Mouse (Mus musculus): ENCODE measurements at regions not wholly inside any gene's neighbourhood (a gene's known extent, or its start where the extent isn't known, plus 50 kb on each side); places are given as distances from the start of the nearest gene placed in this dataset.
A peak's percentile ranks its signal among the peaks of the same experiment; 100 is the strongest.

GRCm38 (mm10) chr3:151670628-151671027, 79.1 kb downstream of the Ifi44 start:
- H3K4me1 ChIP-seq (ENCODE audit: insufficient read depth, low read length): no peaks in the 10 kb centered on the region
- H3K9ac ChIP-seq (replicated peaks; ENCODE audit: low read length): no peak overlapping the region
- H3K9me3 ChIP-seq (ENCODE audit: low read length): no peaks in the 10 kb centered on the region
- 93% methylated on average over 4 of the region's 4 CpGs for WGBS
- no peak for TF ChIP-seq CTCF (IDR thresholded peaks at IDR 0.05; ENCODE audit: low read depth)
- ATAC-seq (no peak), DNase-seq (ENCODE audit: low spot score) (no peak)
- no peak overlapping the region for H3K4me2 ChIP-seq (ENCODE audit: low read depth, low read length)
- no peaks in the 10 kb centered on the region for H3K36me3 ChIP-seq (ENCODE audit: insufficient read depth, low read length)
- H3K4me3 ChIP-seq (ENCODE audit: low read length): no peak overlapping the region
- no peaks in the 10 kb centered on the region for H3K27me3 ChIP-seq (ENCODE audit: insufficient read depth, low read length)
- no peak overlapping the region for H3K27ac ChIP-seq

GRCm38 (mm10) chr3:151653298-151653697, 96.5 kb downstream of the Ifi44 start:
- no peak overlapping the region for H3K4me3 ChIP-seq (ENCODE audit: low read length)
- no peaks in the 10 kb centered on the region for H3K36me3 ChIP-seq (ENCODE audit: insufficient read depth, low read length)
- H3K27me3 ChIP-seq (ENCODE audit: insufficient read depth, low read length): no peaks in the 10 kb centered on the region
- H3K9me3 ChIP-seq (ENCODE audit: low read length): no peaks in the 10 kb centered on the region
- no peaks in the 10 kb centered on the region for H3K4me1 ChIP-seq (ENCODE audit: insufficient read depth, low read length)
- H3K9ac ChIP-seq (replicated peaks; ENCODE audit: low read length): no peak overlapping the region
- TF ChIP-seq CTCF (IDR thresholded peaks at IDR 0.05; ENCODE audit: low read depth): no peak
- no peak for DNase-seq (ENCODE audit: low spot score)
- no peak overlapping the region for H3K4me2 ChIP-seq (ENCODE audit: low read depth, low read length)
- H3K27ac ChIP-seq: no peak overlapping the region
- 65% methylated on average over 5 of the region's 5 CpGs for WGBS
- ATAC-seq: no peak

GRCm38 (mm10) chr3:151651524-151651923, 98.2 kb downstream of the Ifi44 start:
- H3K27me3 ChIP-seq (ENCODE audit: insufficient read depth, low read length): no peaks in the 10 kb centered on the region
- 92% methylated on average over 7 of the region's 7 CpGs for WGBS
- H3K4me1 ChIP-seq (ENCODE audit: insufficient read depth, low read length): no peaks in the 10 kb centered on the region
- H3K9me3 ChIP-seq (ENCODE audit: low read length): no peaks in the 10 kb centered on the region
- H3K9ac ChIP-seq (replicated peaks; ENCODE audit: low read length): no peak overlapping the region
- H3K27ac ChIP-seq: no peak overlapping the region
- H3K4me2 ChIP-seq (ENCODE audit: low read depth, low read length): no peak overlapping the region
- H3K36me3 ChIP-seq (ENCODE audit: insufficient read depth, low read length): no peaks in the 10 kb centered on the region
- no peak for ATAC-seq
- no peak overlapping the region for H3K4me3 ChIP-seq (ENCODE audit: low read length)
- TF ChIP-seq CTCF (IDR thresholded peaks at IDR 0.05; ENCODE audit: low read depth): no peak
- no peak for DNase-seq (ENCODE audit: low spot score)

GRCm38 (mm10) chr3:151647637-151648036, 102.1 kb downstream of the Ifi44 start:
- no peak overlapping the region for H3K4me3 ChIP-seq (ENCODE audit: low read length)
- no peak overlapping the region for H3K9ac ChIP-seq (replicated peaks; ENCODE audit: low read length)
- peak; percentile 8 for DNase-seq (ENCODE audit: low spot score)
- no peak for TF ChIP-seq CTCF (IDR thresholded peaks at IDR 0.05; ENCODE audit: low read depth)
- no peaks in the 10 kb centered on the region for H3K36me3 ChIP-seq (ENCODE audit: insufficient read depth, low read length)
- H3K9me3 ChIP-seq (ENCODE audit: low read length): no peaks in the 10 kb centered on the region
- no peak overlapping the region for H3K4me2 ChIP-seq (ENCODE audit: low read depth, low read length)
- peak; percentile 53; the same call in 1 of the 2 replicates for ATAC-seq
- no peak overlapping the region for H3K27ac ChIP-seq
- H3K4me1 ChIP-seq (ENCODE audit: insufficient read depth, low read length): no peaks in the 10 kb centered on the region
- H3K27me3 ChIP-seq (ENCODE audit: insufficient read depth, low read length): no peaks in the 10 kb centered on the region
- 70% methylated on average over 10 of the region's 10 CpGs for WGBS

GRCm38 (mm10) chr3:151639431-151640111, 110.2 kb downstream of the Ifi44 start:
- Histone ChIP-seq H3K4me2 (ENCODE audit: low read depth, low read length) (no peak overlapping the region), H3K36me3 (ENCODE audit: insufficient read depth, low read length) (no peaks in the 10 kb centered on the region), H3K27ac (no peak overlapping the region), H3K27me3 (ENCODE audit: insufficient read depth, low read length) (no peaks in the 10 kb centered on the region), H3K4me3 (ENCODE audit: low read length) (no peak overlapping the region), H3K9me3 (ENCODE audit: low read length) (no peaks in the 10 kb centered on the region), H3K4me1 (ENCODE audit: insufficient read depth, low read length) (no peaks in the 10 kb centered on the region), H3K9ac (replicated peaks; ENCODE audit: low read length) (no peak overlapping the region)
- TF ChIP-seq CTCF (IDR thresholded peaks at IDR 0.05; ENCODE audit: low read depth): no peak
- ATAC-seq (no peak), DNase-seq (ENCODE audit: low spot score) (no peak)
- WGBS: 92% methylated on average over 5 of the region's 5 CpGs

- ATAC-seq: no peak
- peak; percentile 8; the same call in 1 of the 2 replicates for TF ChIP-seq CTCF (IDR thresholded peaks at IDR 0.05; ENCODE audit: low read depth)
Observed at GRCm38 (mm10) chr3:151638326-151638725, 111.4 kb downstream of the Ifi44 start.

GRCm38 (mm10) chr3:151610954-151611353, 138.8 kb downstream of the Ifi44 start:
- H3K4me2 ChIP-seq (ENCODE audit: low read depth, low read length): no peak overlapping the region
- no peak overlapping the region for H3K4me3 ChIP-seq (ENCODE audit: low read length)
- DNase-seq (ENCODE audit: low spot score) (no peak), ATAC-seq (no peak)
- 90% methylated on average over 4 of the region's 4 CpGs for WGBS
- no peak overlapping the region for H3K9ac ChIP-seq (replicated peaks; ENCODE audit: low read length)
- no peaks in the 10 kb centered on the region for H3K27me3 ChIP-seq (ENCODE audit: insufficient read depth, low read length)
- no peak for TF ChIP-seq CTCF (IDR thresholded peaks at IDR 0.05; ENCODE audit: low read depth)
- H3K36me3 ChIP-seq (ENCODE audit: insufficient read depth, low read length): no peaks in the 10 kb centered on the region
- H3K27ac ChIP-seq: no peak overlapping the region
- H3K9me3 ChIP-seq (ENCODE audit: low read length): no peaks in the 10 kb centered on the region
- no peaks in the 10 kb centered on the region for H3K4me1 ChIP-seq (ENCODE audit: insufficient read depth, low read length)

More at GRCm38 (mm10) chr3:151638326-151638725, 111.4 kb downstream of the Ifi44 start:
- Histone ChIP-seq H3K36me3 (ENCODE audit: insufficient read depth, low read length) (no peaks in the 10 kb centered on the region), H3K4me3 (ENCODE audit: low read length) (no peak overlapping the region), H3K4me2 (ENCODE audit: low read depth, low read length) (no peak overlapping the region), H3K4me1 (ENCODE audit: insufficient read depth, low read length) (no peaks in the 10 kb centered on the region), H3K27ac (no peak overlapping the region), H3K9ac (replicated peaks; ENCODE audit: low read length) (no peak overlapping the region), H3K27me3 (ENCODE audit: insufficient read depth, low read length) (no peaks in the 10 kb centered on the region), H3K9me3 (ENCODE audit: low read length) (no peaks in the 10 kb centered on the region)
- DNase-seq (ENCODE audit: low spot score): no peak
- WGBS: 92% methylated on average over 1 of the region's 1 CpGs
